Comparison of ENCODE assay signal across 18 mouse cellular contexts in the genomic region with DNA sequence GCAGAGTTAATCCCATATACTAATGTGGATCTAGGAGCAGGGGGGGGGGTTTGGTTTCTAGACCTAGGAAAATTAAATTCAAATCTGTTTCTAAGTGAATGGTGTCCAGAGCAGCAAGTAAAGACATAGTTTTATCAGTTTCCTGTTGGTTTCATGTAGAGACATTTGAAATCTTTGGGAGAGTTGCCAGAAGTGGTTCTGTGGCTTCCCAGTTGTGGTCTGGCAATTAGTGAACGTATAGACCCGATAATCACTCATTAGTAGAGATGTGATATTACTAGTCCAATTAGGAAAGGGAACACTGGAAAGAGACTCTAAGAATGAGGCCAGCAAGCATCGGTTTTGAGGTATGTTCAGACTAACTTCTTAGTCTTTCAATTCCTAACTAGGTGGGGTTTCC.
"Had no signal": no experiment of that assay in that cellular context is flagged by ENCODE, and none has a peak within 500 bp of the region (broad histone marks: within the 10 kb centered on the region; RNA-seq: fewer than 3 reads in every experiment).

No protein-coding gene starts in this region.

- H3K36me3 ChIP-seq: midbrain, embryonic 10.5 days; midbrain, embryonic 12.5 days; neural tube, embryonic 12.5 days; neural tube, embryonic 15.5 days had no signal

- H3K27ac ChIP-seq: midbrain, embryonic 10.5 days; midbrain, embryonic 12.5 days; neural tube, embryonic 12.5 days; neural tube, embryonic 15.5 days had no signal

- H3K4me2 ChIP-seq: lung, embryonic 14.5 days; midbrain, embryonic 12.5 days; neural tube, embryonic 12.5 days; neural tube, embryonic 15.5 days had no signal

- ATAC-seq: midbrain, embryonic 16.5 days had no signal

- H3K4me3 ChIP-seq: midbrain, embryonic 10.5 days; midbrain, embryonic 12.5 days; myocyte; neural tube, embryonic 12.5 days; neural tube, embryonic 15.5 days had no signal

- H3K9me3 ChIP-seq: midbrain, embryonic 10.5 days; midbrain, embryonic 12.5 days; neural tube, embryonic 12.5 days; neural tube, embryonic 15.5 days had no signal

- DNase-seq: lung, adult 18-20 months; lung, embryonic 14.5 days; lung, postnatal 10 days; lung, postnatal 4 days; midbrain, embryonic 14.5 days; right cerebral cortex, adult 18-20 months; right cerebral cortex, postnatal 25 days; right cerebral cortex, postnatal 4 days; spleen, adult 18-20 months; thymus, adult 18-20 months; thymus, postnatal 14 days; thymus, postnatal 36 days had no signal

- H3K9ac ChIP-seq: lung, embryonic 14.5 days; midbrain, embryonic 12.5 days; neural tube, embryonic 12.5 days; neural tube, embryonic 15.5 days had no signal

- H3K4me1 ChIP-seq: midbrain, embryonic 10.5 days; midbrain, embryonic 12.5 days; neural tube, embryonic 12.5 days; neural tube, embryonic 15.5 days had no signal

- H3K27me3 ChIP-seq: midbrain, embryonic 12.5 days; neural tube, embryonic 12.5 days; neural tube, embryonic 15.5 days had no signal
